Mouse (Mus musculus): ENCODE results near the gene Olfr71. TPM values are rescaled to one million over a fixed set of nuclear protein-coding genes. Genes with fewer than 3 reads are reported as not detected.

Olfr71 gene
- not detected in 2 replicates for polyA plus RNA-seq (2011; ENCODE audit: insufficient read depth, insufficient read length, low replicate concordance, missing spikeins)

- H3K4me1 ChIP-seq (ENCODE audit: control insufficient read depth, insufficient read depth, low read length) = no peaks in the 10 kb centered on the region; the same call in 1 of the 2 replicates
- TF ChIP-seq POLR2A (IDR thresholded peaks at IDR 0.05; ENCODE audit: borderline replicate concordance, control insufficient read depth, low read depth, low read length) = no peak
- 33% methylated on average over 6 of the region's 6 CpGs for WGBS
Measured at GRCm38 (mm10) chr4:43709869-43710268, at the start of gene Olfr71. Olfr71 (minus strand) TSS chr4:43710255.

GRCm38 (mm10) chr4:43757213-43757612 is 47.2 kb upstream of the Olfr71 start:
- 21% methylated on average over 6 of the region's 6 CpGs for WGBS
- Histone ChIP-seq H3K4me1 (ENCODE audit: control insufficient read depth, insufficient read depth, low read length) (no peaks in the 10 kb centered on the region), H3K4me3 (replicated peaks; ENCODE audit: control insufficient read depth, low read depth, low read length) (no peak overlapping the region), H3K27ac (ENCODE audit: control insufficient read depth, insufficient read depth, low read depth, low read length, poor library complexity) (no peak overlapping the region)
- TF ChIP-seq CTCF (IDR thresholded peaks at IDR 0.05; ENCODE audit: control insufficient read depth, insufficient read depth, low read length) (no peak), POLR2A (IDR thresholded peaks at IDR 0.05; ENCODE audit: borderline replicate concordance, control insufficient read depth, low read depth, low read length) (no peak)

More at GRCm38 (mm10) chr4:43709869-43710268, at the start of gene Olfr71:
- no peak within 1 kb of the TSS for H3K27ac ChIP-seq (ENCODE audit: control insufficient read depth, insufficient read depth, low read depth, low read length, poor library complexity)
- no peak within 1 kb of the TSS for H3K4me3 ChIP-seq (replicated peaks; ENCODE audit: control insufficient read depth, low read depth, low read length)

GRCm38 (mm10) chr4:43745187-43745586 is 35.1 kb upstream of the Olfr71 start:
- 14% methylated on average over 6 of the region's 6 CpGs for WGBS
- no peak overlapping the region for H3K4me3 ChIP-seq (replicated peaks; ENCODE audit: control insufficient read depth, low read depth, low read length)
- no peak overlapping the region for H3K27ac ChIP-seq (ENCODE audit: control insufficient read depth, insufficient read depth, low read depth, low read length, poor library complexity)
- H3K4me1 ChIP-seq (ENCODE audit: control insufficient read depth, insufficient read depth, low read length) = no peaks in the 10 kb centered on the region; the same call in 1 of the 2 replicates
- TF ChIP-seq POLR2A (IDR thresholded peaks at IDR 0.05; ENCODE audit: borderline replicate concordance, control insufficient read depth, low read depth, low read length) (no peak), CTCF (IDR thresholded peaks at IDR 0.05; ENCODE audit: control insufficient read depth, insufficient read depth, low read length) (no peak)

- no peak for TF ChIP-seq CTCF (IDR thresholded peaks at IDR 0.05; ENCODE audit: control insufficient read depth, insufficient read depth, low read length)
- TF ChIP-seq POLR2A (IDR thresholded peaks at IDR 0.05; ENCODE audit: borderline replicate concordance, control insufficient read depth, low read depth, low read length) = no peak
- WGBS = 66% methylated on average over 1 of the region's 1 CpGs
- Histone ChIP-seq H3K27ac (ENCODE audit: control insufficient read depth, insufficient read depth, low read depth, low read length, poor library complexity) (no peak overlapping the region), H3K4me1 (ENCODE audit: control insufficient read depth, insufficient read depth, low read length) (no peaks in the 10 kb centered on the region; the same call in 1 of the 2 replicates), H3K4me3 (replicated peaks; ENCODE audit: control insufficient read depth, low read depth, low read length) (no peak overlapping the region)
Measured at GRCm38 (mm10) chr4:43743099-43743498, 33.0 kb upstream of the Olfr71 start.

GRCm38 (mm10) chr4:43742637-43743036 is 32.6 kb upstream of the Olfr71 start:
- no peak overlapping the region for H3K4me3 ChIP-seq (replicated peaks; ENCODE audit: control insufficient read depth, low read depth, low read length)
- WGBS = 74% methylated on average over 4 of the region's 4 CpGs
- H3K27ac ChIP-seq (ENCODE audit: control insufficient read depth, insufficient read depth, low read depth, low read length, poor library complexity) = no peak overlapping the region
- H3K4me1 ChIP-seq (ENCODE audit: control insufficient read depth, insufficient read depth, low read length) = no peaks in the 10 kb centered on the region; the same call in 1 of the 2 replicates
- TF ChIP-seq CTCF (IDR thresholded peaks at IDR 0.05; ENCODE audit: control insufficient read depth, insufficient read depth, low read length) = no peak
- no peak for TF ChIP-seq POLR2A (IDR thresholded peaks at IDR 0.05; ENCODE audit: borderline replicate concordance, control insufficient read depth, low read depth, low read length)

GRCm38 (mm10) chr4:43741526-43741925 is 31.5 kb upstream of the Olfr71 start:
- Histone ChIP-seq H3K4me3 (replicated peaks; ENCODE audit: control insufficient read depth, low read depth, low read length) (no peak overlapping the region), H3K4me1 (ENCODE audit: control insufficient read depth, insufficient read depth, low read length) (no peaks in the 10 kb centered on the region; the same call in 1 of the 2 replicates), H3K27ac (ENCODE audit: control insufficient read depth, insufficient read depth, low read depth, low read length, poor library complexity) (no peak overlapping the region)
- 63% methylated on average over 5 of the region's 5 CpGs for WGBS
- TF ChIP-seq POLR2A (IDR thresholded peaks at IDR 0.05; ENCODE audit: borderline replicate concordance, control insufficient read depth, low read depth, low read length) (no peak), CTCF (IDR thresholded peaks at IDR 0.05; ENCODE audit: control insufficient read depth, insufficient read depth, low read length) (no peak)

GRCm38 (mm10) chr4:43738989-43739674 is 29.1 kb upstream of the Olfr71 start:
- no peaks in the 10 kb centered on the region for H3K4me1 ChIP-seq (ENCODE audit: control insufficient read depth, insufficient read depth, low read length)
- 75% methylated on average over 8 of the region's 8 CpGs for WGBS
- no peak overlapping the region for H3K4me3 ChIP-seq (replicated peaks; ENCODE audit: control insufficient read depth, low read depth, low read length)
- H3K27ac ChIP-seq (ENCODE audit: control insufficient read depth, insufficient read depth, low read depth, low read length, poor library complexity) = no peak overlapping the region
- TF ChIP-seq CTCF (IDR thresholded peaks at IDR 0.05; ENCODE audit: control insufficient read depth, insufficient read depth, low read length) (no peak), POLR2A (IDR thresholded peaks at IDR 0.05; ENCODE audit: borderline replicate concordance, control insufficient read depth, low read depth, low read length) (no peak)

- Histone ChIP-seq H3K4me1 (ENCODE audit: control insufficient read depth, insufficient read depth, low read length) (no peaks in the 10 kb centered on the region), H3K4me3 (replicated peaks; ENCODE audit: control insufficient read depth, low read depth, low read length) (no peak overlapping the region), H3K27ac (ENCODE audit: control insufficient read depth, insufficient read depth, low read depth, low read length, poor library complexity) (no peak overlapping the region)
- TF ChIP-seq CTCF (IDR thresholded peaks at IDR 0.05; ENCODE audit: control insufficient read depth, insufficient read depth, low read length) (no peak), POLR2A (IDR thresholded peaks at IDR 0.05; ENCODE audit: borderline replicate concordance, control insufficient read depth, low read depth, low read length) (no peak)
- WGBS = 72% methylated on average over 6 of the region's 6 CpGs
Measured at GRCm38 (mm10) chr4:43737144-43737543, 27.1 kb upstream of the Olfr71 start.
